ENCODE assay signal across 10 mouse cellular contexts in genomic region chr5:144514738-144515137, GRCm38 (mm10). TPM values are rescaled to one million over a fixed set of nuclear protein-coding genes. Genes with fewer than 3 reads are reported as not detected.
DNase-seq lines count a peak whose midpoint lies in the region; ATAC-seq and TF ChIP-seq lines count a peak whose summit lies in the region.
"Had no signal": no experiment of that assay in that cellular context is flagged by ENCODE, and none has a peak within 500 bp of the region (broad histone marks: within the 10 kb centered on the region; RNA-seq: fewer than 3 reads in every experiment).

No protein-coding gene starts in this region.

- peaks cover 21% of the 10 kb centered on the region for H3K4me1 ChIP-seq in E14TG2a.4 (replicated peaks; ENCODE audit: low read depth, low read length)
- H3K4me1 ChIP-seq in liver, embryonic 14.5 days (replicated peaks; ENCODE audit: control insufficient read depth in 2 of 2, insufficient read depth in 2 of 2, low read length in 1 of 2): no peaks in the 10 kb centered on the region
- H3K4me1 ChIP-seq in intestine, embryonic 15.5 days (replicated peaks): no peaks in the 10 kb centered on the region
- H3K4me1 ChIP-seq: embryonic facial prominence, embryonic 13.5 days had no signal

- no peak for ATAC-seq in liver, embryonic 14.5 days (ENCODE audit: insufficient read depth)
- no peak for ATAC-seq in intestine, embryonic 15.5 days

- H3K9me3 ChIP-seq in E14TG2a.4 (ENCODE audit: low read length): no peaks in the 10 kb centered on the region
- H3K9me3 ChIP-seq in liver, embryonic 14.5 days (ENCODE audit: control insufficient read depth, low read length): no peaks in the 10 kb centered on the region
- H3K9me3 ChIP-seq in intestine, embryonic 15.5 days: no peaks in the 10 kb centered on the region
- H3K9me3 ChIP-seq: embryonic facial prominence, embryonic 13.5 days; midbrain, embryonic 12.5 days had no signal

- H3K4me2 ChIP-seq in liver, embryonic 14.5 days (ENCODE audit: low read depth): no peak overlapping the region
- H3K4me2 ChIP-seq in intestine, embryonic 15.5 days (replicated peaks): no peak overlapping the region
- H3K4me2 ChIP-seq: embryonic facial prominence, embryonic 13.5 days; midbrain, embryonic 12.5 days had no signal

- no peak overlapping the region for H3K9ac ChIP-seq in liver, embryonic 14.5 days (replicated peaks)
- no peak overlapping the region for H3K9ac ChIP-seq in intestine, embryonic 15.5 days
- H3K9ac ChIP-seq: embryonic facial prominence, embryonic 13.5 days; midbrain, embryonic 12.5 days had no signal

- H3K27me3 ChIP-seq in E14TG2a.4 (ENCODE audit: insufficient read depth, low read length): no peaks in the 10 kb centered on the region
- H3K27me3 ChIP-seq in liver, embryonic 14.5 days (ENCODE audit: control insufficient read depth, insufficient read depth, low read length): no peaks in the 10 kb centered on the region
- H3K27me3 ChIP-seq in intestine, embryonic 15.5 days (replicated peaks): no peaks in the 10 kb centered on the region
- H3K27me3 ChIP-seq: embryonic facial prominence, embryonic 13.5 days; midbrain, embryonic 12.5 days had no signal

- WGBS in liver, embryonic 14.5 days (ENCODE audit: insufficient replicate concordance): 53% methylated on average over 6 of the region's 6 CpGs
- WGBS in intestine, embryonic 15.5 days: 61% methylated on average over 6 of the region's 6 CpGs

- H3K36me3 ChIP-seq in E14TG2a.4 (ENCODE audit: insufficient read depth, low read length): no peaks in the 10 kb centered on the region
- no peaks in the 10 kb centered on the region for H3K36me3 ChIP-seq in liver, embryonic 14.5 days (replicated peaks; ENCODE audit: control insufficient read depth, insufficient read depth, low read depth)
- no peaks in the 10 kb centered on the region for H3K36me3 ChIP-seq in intestine, embryonic 15.5 days
- H3K36me3 ChIP-seq: embryonic facial prominence, embryonic 13.5 days; midbrain, embryonic 12.5 days had no signal

- TF ChIP-seq EP300 in liver, embryonic 14.5 days (IDR thresholded peaks at IDR 0.05; ENCODE audit: low read depth): no peak

- no peak overlapping the region for H3K4me3 ChIP-seq in layer of hippocampus, adult 2 months
- no peak overlapping the region for H3K4me3 ChIP-seq in E14TG2a.4 (replicated peaks; ENCODE audit: low read length)
- no peak overlapping the region for H3K4me3 ChIP-seq in liver, embryonic 14.5 days (ENCODE audit: insufficient read depth in 1 of 2, low read depth in 2 of 2, low read length in 2 of 2)
- no peak overlapping the region for H3K4me3 ChIP-seq in intestine, embryonic 15.5 days (replicated peaks)
- H3K4me3 ChIP-seq: embryonic facial prominence, embryonic 13.5 days; midbrain, embryonic 12.5 days had no signal

- TF ChIP-seq CTCF in layer of hippocampus, adult 2 months (conservative IDR thresholded peaks at IDR 0.05): peak; percentile 66
- peak; percentile 86 for TF ChIP-seq CTCF in E14TG2a.4 (conservative IDR thresholded peaks at IDR 0.05; ENCODE audit: low read length)
- peak; percentile 51 for TF ChIP-seq CTCF in liver, embryonic 14.5 days (IDR thresholded peaks at IDR 0.05; ENCODE audit: low read depth)

- DNase-seq in layer of hippocampus, adult 2 months (ENCODE audit: low spot score in 2 of 2): peak in 1 of 2 experiments; percentile 16
- DNase-seq in layer of hippocampus, postnatal 25 days (ENCODE audit: extremely low spot score in 1 of 2, low spot score in 1 of 2): no peak
- DNase-seq in NIH3T3 (ENCODE audit: low read depth): peak; percentile 16
- no peak for DNase-seq in liver, embryonic 14.5 days (ENCODE audit: low read depth in 3 of 3, low spot score in 3 of 3)
- no peak for DNase-seq in Muller cell, postnatal 12 days (ENCODE audit: inconsistent ontology term)
- DNase-seq: heart, adult 11 months had no signal

- H3K27ac ChIP-seq in layer of hippocampus, adult 2 months: no peak overlapping the region
- no peak overlapping the region for H3K27ac ChIP-seq in liver, embryonic 14.5 days
- no peak overlapping the region for H3K27ac ChIP-seq in intestine, embryonic 15.5 days
- H3K27ac ChIP-seq: embryonic facial prominence, embryonic 13.5 days; midbrain, embryonic 12.5 days had no signal

RNA-seq across cellular contexts. Expression of gene Nptx2, which starts 31.0 kb away (rescaled TPM):
- total RNA-seq in layer of hippocampus, adult 2 months (2021): 10 to 100 TPM; 40.0 to 42.0 TPM
- 10 to 100 TPM; 55.4 to 55.5 TPM for total RNA-seq in layer of hippocampus, postnatal 25 days (2021)
- 0.02 TPM in 1 of 2 replicates, not detected in the other for polyA plus RNA-seq in liver, embryonic 14.5 days (2012; rRNA removed)
- not detected in 2 replicates for polyA plus RNA-seq in liver, embryonic 14.5 days (2014; fragmentation: Nextera tagmentation; extraction: Ambion mirVana)
- polyA plus RNA-seq in intestine, embryonic 15.5 days (2015; fragmentation: Nextera tagmentation; extraction: Ambion mirVana): 2.0 and 2.1 TPM in 2 replicates
